Mouse (Mus musculus) ovary, postnatal 36 days (tissue): ENCODE data around the gene Depdc1b.

Experiments used
- DNase-seq: peaks from one replicate; pipeline ENCODE4 v3.0.0; 2022; ENCODE audit warnings: low spot score, mixed read lengths

Depdc1b gene

DNA sequence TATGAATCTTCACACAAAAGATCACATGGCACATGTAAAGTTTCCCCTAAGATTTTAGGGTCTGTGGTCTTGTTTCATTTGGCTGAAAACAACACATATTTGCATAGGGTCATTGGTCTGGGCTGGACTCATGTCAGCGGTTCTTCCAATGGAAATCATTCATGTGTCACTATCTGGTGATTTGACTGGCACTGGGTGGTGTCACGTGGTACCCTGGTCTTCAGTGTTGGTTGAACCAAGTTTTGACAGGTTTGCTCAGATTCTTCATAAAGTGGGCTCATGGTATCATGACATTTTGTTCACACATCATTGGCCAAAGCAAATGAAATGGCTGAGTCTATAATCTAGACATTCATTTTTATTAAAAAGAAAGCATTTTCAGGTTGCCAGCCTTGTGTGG, 1.3 kb downstream of the Depdc1b start:
- no peak for DNase-seq

DNA sequence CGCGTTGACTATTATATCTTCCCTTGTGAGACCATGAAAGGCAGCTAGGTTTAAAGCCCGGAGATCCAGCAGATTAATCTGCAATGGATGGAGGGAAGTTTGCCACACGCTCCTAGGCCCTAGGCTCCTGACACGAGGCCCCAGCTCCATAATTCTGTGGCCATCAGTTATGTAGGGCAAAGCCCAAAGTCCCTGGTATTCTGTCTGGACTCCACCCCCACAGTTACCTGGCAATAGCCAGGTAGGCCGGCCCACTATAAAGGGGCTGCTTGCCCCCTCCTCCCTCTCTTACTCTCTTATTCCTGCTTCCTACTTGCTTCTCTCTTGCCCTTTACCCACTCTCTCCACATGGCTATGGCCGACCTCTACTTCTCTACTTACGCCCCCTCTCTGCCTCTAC, 2.9 kb downstream of the Depdc1b start:
- DNase-seq: no peak

DNA sequence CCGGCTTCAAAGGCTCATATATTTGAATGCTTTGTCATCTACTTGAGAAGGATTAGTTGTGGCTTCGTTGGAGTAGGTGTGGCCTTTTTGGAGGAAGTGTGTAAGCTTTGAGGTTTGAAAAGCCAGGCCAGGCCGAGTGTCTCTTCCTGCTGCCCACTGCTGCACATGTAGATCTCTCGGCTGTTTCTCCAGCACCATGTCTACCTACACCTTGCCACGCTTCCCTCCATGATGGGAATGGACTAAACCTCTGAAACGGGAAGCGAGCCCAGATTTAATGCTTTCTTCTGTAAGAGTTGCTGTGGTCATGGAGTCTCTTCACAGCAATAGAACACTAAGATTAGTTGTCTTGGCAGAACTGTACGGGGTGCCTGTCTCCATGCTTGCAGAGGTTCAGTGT, 4.1 kb downstream of the Depdc1b start:
- DNase-seq: no peak

DNA sequence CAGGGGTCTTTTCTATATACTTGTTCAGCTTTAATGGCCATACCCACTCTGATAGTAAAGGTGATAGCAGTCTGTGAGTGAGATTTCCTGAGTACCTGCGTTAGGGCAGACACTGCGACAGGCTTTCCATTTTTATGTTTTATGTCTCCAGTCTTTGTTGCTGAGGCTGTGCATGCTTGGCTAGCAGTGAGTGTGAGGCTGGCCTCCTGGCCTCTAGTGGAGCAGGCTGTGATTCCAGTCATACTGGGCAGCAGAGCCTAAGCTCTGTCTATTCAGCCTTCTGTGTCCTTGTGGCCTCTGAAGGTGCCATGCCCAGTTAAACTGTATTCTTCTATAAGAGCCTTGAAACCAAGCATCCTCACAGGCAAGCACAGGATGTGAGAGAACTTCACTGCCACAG, 6.3 kb downstream of the Depdc1b start:
- no peak for DNase-seq

DNA sequence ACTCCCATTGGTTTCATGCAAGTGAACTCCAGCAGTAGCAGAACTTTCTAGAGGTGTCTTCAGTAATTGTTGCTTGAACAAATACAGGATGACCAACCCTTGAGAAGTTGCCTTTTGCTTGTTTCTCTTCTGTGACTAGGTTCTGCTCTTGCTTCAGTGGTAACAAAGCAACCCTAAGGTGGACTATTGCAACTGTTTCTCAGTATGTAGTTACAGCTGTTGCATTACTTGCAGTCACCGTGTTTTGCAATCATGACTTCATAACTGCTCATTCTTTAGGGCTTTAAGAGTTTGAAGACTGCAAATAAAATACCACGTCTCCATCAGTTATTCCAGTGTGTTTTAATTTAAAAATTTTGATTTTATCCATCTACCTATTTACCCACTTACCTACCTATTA, 7.2 kb downstream of the Depdc1b start:
- no peak for DNase-seq

DNA sequence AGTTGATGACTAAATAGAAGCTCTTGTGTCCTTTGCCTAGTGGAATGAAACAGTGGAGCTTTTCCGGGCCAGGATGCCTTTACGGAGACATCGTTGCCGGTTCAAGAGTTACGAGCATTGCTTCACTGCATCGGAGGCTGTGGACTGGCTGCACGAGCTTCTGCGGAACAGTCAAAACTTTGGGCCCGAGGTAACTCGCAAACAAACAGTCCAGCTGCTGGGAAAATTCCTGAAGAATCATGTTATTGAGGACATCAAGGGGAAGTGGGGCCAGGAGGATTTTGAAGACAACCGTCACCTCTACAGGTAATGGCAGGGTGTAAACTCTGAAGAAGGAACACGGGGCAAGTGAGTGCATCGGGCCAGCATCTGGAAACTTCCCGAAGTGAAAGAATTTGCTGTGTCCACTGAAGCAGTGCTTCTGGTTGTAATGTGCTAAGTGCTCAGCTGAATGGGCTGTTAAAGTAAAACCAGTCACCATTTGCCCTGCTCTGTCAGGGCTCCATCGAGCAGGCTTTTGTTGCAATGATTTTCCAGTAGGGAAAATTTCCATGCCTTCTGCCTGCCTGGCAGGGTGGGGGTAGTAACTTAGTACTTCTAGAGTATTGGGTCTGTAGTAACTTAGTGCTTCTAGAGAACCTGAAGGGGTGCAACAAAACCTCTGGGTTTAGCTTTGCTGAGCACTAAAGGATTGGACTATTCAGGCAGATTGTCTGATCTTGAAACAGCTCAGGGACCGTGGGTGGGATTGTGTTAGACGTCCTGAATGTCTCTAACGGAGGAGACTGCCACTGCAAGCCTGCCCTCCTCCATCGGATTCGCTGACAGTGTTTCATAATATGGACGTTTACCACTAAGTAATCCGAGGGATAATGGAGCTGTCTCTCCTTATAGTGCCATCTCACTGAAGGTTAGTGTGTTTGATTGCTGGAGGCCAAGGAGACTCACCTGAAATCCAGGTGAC, 8.0 kb downstream of the Depdc1b start:
- no peak for DNase-seq

DNA sequence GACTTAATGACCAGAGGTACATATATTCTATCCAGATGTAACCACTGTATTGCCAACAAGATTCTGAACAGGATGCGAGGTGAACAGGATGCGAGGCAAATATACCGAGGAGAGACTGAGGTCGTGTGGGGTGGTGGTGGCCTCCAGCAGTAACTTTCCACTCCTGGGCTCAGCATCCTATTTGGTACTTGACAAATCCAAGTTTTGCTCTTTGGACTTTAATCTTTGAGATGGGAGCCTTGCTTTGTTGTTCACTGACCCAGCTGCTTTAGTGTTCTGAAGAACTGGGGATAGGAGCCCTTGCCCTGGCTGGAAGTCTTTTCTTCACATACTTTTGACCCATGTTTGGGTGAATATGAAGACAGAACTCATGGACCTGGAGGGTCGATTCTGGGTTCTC, 9.7 kb downstream of the Depdc1b start:
- no peak for DNase-seq

DNA sequence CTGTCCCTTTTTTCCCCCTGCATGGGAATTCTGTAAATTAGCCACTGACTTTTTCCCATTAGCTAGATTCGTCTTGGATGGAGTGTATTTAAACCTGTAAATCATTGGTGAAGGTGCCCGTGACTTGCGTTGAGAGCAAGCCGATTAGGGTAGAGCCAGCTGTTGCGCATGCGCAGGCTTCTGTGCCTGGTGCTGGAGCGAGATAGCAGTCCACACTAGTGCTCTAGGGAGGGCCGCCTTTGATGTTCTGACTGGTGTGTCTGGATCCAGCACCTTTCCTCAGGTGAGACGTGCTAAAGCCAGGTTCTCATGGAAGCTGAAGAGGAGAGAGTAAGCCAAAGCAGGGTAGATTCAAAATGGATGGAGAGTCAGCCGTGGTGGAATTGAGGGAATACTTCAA, 10.2 kb downstream of the Depdc1b start:
- DNase-seq: no peak

DNA sequence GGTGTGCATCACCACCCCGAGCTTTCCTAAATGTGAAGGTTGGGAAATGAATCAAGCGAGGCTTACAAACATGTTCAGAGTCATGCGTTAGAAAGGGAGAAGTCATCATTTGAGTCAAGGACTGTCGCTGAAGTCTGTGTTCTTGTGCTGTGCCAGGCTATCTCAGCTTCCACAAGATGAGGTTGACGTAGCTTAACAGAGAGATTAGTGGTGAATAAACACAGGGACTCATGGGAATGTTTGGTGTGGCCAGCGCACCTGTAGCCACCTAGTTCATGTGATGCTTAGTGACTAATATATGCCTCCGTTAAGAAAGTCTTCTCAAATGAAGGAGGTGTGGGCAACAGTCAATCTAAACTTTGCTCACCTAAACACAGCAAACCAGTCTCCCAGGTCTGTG, 10.9 kb downstream of the Depdc1b start:
- no peak for DNase-seq

DNA sequence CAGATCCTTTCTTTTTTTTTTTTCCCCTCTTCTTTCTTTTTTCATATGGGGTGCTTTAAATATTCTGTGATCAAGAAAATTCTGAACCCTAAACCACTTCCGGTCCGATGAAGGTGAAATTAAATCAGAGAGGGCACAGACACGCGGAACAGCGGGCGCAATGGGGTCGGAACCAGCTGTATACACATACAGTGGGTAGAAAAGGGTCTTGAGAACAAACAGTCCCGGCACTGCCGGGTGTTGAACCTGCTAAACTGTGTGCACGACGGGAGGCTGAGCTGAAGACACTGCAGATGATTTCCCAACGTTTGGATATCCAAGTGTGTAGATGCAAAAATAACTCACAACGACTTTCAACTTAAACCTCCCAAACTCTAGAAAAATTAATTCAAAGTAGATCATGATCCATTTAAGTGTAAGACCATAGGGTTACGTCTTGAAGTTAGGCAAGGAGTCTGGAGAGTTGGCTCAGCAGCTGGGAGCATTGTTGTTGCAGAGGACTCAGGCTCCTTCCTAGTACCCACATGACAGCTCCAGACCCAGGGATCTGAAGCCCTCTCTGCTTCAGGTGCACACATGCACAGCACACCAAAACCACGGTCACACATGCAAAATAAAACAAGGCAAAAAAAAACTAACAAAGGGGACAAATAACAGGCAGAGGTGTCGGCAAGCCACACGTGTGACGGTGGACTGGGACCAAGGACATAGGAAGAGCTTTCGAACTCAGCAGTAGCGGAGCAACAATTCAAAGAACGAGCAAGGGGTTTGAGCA, 12.5 kb downstream of the Depdc1b start:
- no peak for DNase-seq

DNA sequence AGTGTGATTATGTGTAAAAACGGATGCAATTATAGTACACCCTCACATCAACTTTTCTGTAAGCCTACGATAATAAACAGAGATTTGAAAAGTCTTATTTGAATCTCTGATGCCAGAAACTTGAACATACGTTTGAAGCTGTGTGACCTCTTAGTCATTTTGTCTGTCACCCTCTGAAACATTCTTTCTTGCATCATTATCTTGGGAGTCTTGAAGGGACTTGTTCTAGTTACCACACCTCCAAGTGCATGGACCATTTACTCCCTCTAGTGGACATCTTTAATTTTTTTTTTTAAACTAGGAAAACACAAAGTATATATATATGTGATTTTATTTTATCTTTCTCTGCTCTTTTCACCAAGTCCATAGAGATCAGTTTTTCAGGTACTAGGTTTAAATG, 13.6 kb downstream of the Depdc1b start:
- DNase-seq: no peak

DNA sequence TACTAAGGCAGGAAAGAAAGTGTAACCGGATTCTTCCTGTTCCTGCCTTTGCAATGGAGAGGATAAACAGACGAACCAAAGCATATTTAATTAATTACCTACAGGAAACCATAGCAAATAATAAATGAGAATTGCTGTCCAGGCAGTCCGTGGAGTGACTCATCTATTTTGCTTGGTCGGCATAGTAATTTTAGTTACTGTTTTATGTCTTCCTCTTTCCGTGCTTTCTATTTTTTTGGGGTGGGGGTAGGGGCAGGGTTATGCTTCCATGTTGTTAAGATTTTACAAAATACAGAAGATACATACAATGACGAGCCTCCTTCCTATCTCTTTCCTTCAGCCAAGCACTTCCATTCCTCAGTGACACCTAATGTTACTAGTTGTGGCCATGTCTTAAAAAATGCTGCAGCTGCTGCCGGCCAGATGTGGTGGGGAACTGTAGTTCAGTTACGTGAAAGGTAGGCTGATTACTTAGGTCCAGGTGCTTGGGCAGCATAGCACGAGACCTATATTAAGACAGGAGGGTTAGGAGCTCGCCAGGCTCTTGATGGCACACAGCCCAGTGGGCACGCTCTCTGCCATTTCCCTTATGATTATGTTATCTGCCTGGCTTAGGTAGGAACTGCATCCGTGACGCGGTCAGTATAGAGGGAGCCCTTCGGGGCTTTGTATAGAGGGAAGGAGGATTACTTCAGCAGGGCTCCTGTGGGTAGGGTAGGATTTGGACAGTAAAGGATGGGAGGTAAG, 19.3 kb downstream of the Depdc1b start:
- DNase-seq: no peak

DNA sequence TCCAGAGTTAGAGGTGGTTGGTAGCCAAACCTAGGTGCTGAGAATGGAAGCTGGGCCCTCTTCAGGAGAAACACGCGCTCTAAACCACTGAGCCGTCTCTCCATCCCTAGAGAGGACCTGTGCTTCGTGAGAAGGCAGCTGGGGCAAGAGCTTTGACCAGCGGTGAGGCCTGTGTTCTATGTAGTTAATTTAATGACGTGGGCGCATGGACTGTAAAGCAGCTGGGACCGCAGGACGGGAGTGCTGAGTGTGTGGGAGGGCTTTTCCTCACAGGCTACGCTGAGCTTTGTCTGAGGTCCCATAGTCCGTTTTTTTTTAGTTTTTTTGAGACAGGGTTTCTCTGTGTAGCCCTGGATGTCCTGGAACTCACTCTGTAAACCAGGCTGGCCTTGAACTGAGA, 20.1 kb downstream of the Depdc1b start:
- no peak for DNase-seq

DNA sequence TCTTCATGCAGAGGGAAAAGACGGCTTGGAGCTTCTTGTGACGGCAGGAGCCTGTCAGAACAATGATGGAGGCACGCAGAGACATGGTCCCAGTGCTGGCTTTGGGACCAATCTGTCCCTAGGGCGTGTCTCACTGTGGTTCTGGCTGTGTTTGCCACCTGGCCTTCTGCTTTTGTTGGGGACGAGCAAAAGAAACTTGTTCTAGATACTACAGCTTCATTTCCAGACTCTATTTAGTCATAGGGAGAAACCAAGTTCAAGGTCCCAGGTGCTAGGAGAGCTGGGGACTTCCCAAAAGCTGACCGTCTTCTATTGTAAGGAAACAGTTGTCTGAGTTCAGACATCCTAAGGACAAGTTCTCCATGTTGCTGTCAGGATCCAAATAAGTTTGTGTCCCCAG, 21.2 kb downstream of the Depdc1b start:
- no peak for DNase-seq

DNA sequence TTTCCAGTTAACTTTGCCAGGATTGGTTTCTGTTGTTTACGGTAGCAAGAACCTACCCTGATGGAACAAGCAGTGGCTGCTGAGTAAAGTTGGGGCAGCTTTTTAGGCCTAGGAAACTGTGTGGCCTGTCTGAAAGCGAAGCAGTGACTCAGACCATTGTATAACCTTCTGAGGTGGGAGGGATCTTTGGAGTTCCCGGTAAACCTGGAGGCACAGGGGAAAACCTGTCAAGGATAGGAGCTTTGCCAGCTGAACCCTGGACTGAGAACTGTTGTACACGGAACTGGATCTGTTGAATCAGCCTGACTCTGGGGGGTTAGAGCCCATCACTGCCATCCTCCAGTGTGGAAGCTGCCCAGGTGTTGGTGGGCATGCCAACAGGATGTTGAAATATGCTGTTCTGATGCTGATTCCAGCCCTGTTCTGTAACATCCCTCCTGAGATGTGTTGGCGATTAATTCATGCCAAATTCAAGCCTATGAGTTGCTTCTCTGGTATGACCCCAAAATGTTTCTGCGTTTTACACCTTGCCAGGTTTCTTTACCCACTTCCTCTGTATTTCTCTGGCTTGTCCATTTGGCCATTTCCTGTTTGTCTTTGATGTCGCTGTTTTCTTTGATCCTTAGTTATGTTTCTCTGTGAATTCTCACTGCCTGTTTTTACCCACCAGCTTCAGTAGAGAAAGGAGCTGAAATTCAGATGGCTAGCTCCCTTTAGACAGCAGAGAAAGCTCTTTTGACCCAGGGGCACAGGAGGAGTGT, 22.1 kb downstream of the Depdc1b start:
- DNase-seq: no peak

DNA sequence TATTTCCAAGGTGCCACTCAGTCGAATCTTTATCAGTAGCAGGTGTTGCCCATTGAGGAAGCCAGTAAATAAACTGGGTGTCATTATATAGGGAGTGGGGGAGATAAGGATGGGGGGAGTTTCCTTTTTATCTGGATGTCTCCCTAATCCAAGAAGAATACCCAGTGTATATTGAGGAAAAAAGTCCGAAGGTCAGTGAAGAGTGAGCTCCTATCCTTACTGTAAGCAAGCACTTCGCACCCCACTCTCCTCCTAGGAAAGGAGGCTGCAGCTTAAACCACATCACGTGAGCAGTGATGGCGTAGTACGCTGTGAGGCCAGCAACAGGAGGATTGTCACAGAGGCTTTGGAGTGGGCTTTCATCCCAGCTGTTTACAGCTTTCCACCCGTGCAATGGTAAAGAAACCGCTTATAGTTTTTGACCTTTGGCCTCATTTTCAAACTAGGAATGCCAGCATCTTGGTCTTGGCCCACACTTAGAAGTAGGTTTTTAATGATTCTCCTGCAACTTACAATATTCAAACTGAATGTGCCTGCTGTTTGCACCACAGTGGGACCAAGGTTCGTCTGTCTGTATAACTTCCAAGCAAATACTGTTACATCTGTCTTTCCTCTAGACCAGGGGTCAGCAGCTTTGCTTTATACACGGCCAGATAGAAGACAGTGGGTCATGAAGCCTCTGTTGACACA, 23.9 kb downstream of the Depdc1b start:
- no peak for DNase-seq

DNA sequence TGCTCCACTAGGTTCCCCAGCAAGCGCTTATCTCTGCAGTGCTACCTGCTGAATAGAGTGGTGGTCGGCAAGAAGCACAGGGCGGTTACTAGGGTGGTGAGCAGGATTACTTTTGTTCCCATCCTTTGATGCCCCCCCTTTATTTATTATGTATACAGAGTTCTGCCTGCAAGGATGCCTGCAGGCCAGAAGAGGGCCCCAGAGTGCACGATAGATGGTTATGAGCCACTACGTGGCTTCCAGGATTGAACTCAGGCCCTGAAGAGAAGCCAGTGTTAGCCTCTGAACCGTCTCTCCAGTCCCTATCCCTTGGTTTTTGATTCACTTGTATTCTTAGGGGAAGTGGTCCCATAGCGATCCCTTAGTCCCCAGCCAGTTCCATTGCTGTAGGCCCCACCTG, 25.5 kb downstream of the Depdc1b start:
- DNase-seq: no peak

DNA sequence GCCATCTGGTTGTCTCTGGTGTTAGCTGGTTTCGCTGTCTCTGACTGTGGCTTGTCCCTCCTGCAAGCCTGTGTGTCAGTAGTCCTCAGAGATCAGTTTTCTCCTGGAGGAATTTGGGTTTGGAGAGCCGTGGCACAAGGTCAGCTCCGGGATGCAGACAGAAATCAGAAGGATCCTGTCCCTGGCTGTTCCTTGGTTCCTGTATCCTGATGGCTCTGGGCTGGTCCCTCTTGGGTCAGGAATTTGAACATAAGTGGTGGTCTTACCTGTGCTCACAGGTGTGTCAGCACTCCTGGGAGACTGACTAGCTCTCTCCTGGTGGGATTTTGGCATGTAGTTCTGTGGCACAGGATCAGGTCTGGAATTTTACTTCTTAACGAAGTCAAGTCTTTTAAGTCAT, 29.6 kb downstream of the Depdc1b start:
- no peak for DNase-seq

DNA sequence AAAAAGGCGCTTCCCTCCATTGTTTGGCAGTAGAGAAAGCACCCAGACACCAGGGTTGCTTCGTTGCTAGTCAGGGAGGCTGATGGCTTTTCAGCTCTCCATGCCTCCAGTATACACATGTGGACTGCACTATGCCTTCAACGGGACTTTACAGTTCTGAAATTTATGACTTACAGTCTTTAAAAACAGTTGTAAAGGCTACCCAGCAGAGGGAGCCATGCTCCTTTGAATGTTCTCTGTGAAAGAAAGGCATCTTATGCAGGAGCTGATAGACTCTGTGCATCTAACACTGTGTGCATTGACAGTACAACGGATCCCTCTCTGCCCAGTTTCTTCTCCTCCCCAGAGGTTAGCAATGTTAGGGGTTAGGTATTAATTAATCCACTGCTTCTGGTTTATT, 30.9 kb downstream of the Depdc1b start:
- peak; percentile 9 for DNase-seq

DNA sequence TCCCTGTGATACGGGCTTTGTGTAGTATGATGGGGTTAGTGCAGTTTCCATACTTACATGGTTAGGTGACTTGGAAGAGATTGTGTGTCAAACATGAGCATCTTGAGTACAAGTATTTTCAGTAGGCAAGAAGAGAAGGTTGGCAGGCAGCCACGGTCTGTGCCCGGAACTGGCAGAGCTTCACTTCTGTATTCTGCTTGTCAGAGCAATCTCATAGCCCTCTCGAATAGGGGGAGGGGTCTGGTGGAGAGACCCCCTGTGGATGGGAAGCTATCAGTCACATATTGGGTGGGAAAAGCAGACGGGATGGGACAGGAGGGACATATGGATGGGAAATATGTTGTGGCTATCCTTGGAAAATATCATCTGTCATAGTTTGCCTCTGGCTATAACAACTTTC, 33.5 kb downstream of the Depdc1b start:
- DNase-seq: no peak

DNA sequence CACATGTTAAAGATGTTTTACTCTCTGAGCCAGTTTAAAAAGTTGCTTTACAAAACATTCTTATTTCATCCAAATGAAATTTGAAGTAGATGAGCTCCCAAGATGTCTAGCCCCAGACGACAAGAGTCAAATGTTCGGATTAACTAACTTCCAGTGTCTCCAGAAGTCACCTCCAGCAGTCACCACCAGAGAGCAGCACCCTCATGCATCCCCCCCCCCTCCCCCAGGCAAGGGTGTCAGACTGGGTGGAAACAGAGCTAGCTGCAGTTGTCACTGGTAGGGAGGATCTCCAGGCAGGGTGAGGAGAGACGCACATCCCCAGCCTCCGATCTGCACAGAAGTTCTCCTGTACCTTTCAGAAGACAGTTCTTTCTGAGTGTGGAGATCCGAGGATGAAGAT, 37.6 kb downstream of the Depdc1b start:
- no peak for DNase-seq
